Mouse (Mus musculus): ENCODE results near the gene Vps25.

- TF ChIP-seq CTCF (IDR thresholded peaks at IDR 0.05; ENCODE audit: low read depth) (no peak), EP300 (IDR thresholded peaks at IDR 0.05; ENCODE audit: low read depth) (no peak)
These were observed 22.3 kb upstream of the Vps25 start for GRCm38 (mm10) chr11:101230991-101231871.
